Mouse (Mus musculus) lung, embryonic 15.5 days (tissue): ENCODE results near the gene Adgrf3. TPM values are rescaled to one million over a fixed set of nuclear protein-coding genes. Genes with fewer than 3 reads are reported as not detected.
"Not testable (repeated sequence)": the region's sequence is repeated elsewhere in the genome, so short reads cannot be mapped to it uniquely, and the experiment has no call there.

ENCODE experiments used
- ATAC-seq: fragments of 200-750 bp; cut with Nextera tagmentation; 2 replicates; pipeline ENCODE4 v1.8.0; 2017; ENCODE audit warnings: moderate number of reproducible peaks, borderline replicate concordance; ENCODE audit not compliant: low FRiP score, low TSS enrichment; ENCODE audit errors: extremely low read depth
- H3K27ac ChIP-seq: fragments of 300-500 bp; sonication (generic); 2 replicates; pipeline ENCODE4 v1.5.1; 2015; ENCODE audit warnings: moderate library complexity, mild to moderate bottlenecking, inconsistent platforms
- H3K27me3 ChIP-seq: fragments of 300-500 bp; sonication (generic); 2 replicates; pipeline ENCODE4 v1.6.1; 2015; ENCODE audit warnings: inconsistent platforms
- H3K36me3 ChIP-seq: fragments of 300-500 bp; sonication (generic); 2 replicates; pipeline ENCODE4 v1.6.1; 2015; ENCODE audit warnings: inconsistent platforms
- H3K4me1 ChIP-seq: fragments of 300-500 bp; sonication (generic); 2 replicates; pipeline ENCODE4 v1.6.1; 2015; ENCODE audit warnings: inconsistent platforms
- H3K4me2 ChIP-seq: fragments of 300-500 bp; sonication (generic); 2 replicates; pipeline ENCODE4 v1.6.1; 2015; ENCODE audit warnings: inconsistent platforms, mild to moderate bottlenecking, moderate library complexity
- H3K4me3 ChIP-seq: fragments of 300-500 bp; sonication (generic); 2 replicates; pipeline ENCODE4 v1.5.1; 2015; ENCODE audit warnings: mild to moderate bottlenecking, inconsistent platforms
- H3K9ac ChIP-seq: fragments of 300-500 bp; sonication (generic); 2 replicates; pipeline ENCODE4 v1.6.1; 2015; ENCODE audit warnings: inconsistent platforms
- H3K9me3 ChIP-seq: fragments of 300-500 bp; sonication (generic); 2 replicates; pipeline ENCODE4 v1.6.1; 2016; ENCODE audit warnings: inconsistent platforms
- WGBS: fragments of 180-500 bp; shearing (Covaris S2); methylation state at CpG from one replicate; pipeline ENCODE4 v1.1.7; 2015; 5-methylcytosine and 5-hydroxymethylcytosine counted together
- polyA plus RNA-seq: library from polyadenylated mRNA; unstranded; fragments of >200 nt; fragmentation: Nextera tagmentation; extraction: Ambion mirVana; gene quantifications from 2 replicates; pipeline ENCODE4 v1.2.1, GENCODE M21; 2015

The Adgrf3 gene
- polyA plus RNA-seq, 1 experiment from 2014 or later: 0.22 TPM

DNA sequence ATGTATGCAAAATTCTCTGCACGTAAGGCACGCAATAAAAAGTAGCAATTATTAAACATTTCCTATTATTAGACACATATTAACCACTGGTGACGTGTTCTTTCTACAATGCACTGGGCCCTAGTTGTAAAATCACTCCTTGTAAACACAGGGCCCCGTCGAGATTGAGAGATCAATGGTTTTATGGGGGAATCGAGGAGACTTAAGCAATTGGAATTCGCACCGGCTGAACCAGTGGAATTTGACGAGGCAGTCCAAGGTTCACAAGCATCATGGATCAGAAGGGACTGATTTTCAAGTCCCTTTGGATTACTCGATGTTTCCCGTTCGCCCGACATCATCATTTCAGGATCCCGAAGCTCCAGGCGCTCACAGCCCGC, 26.4 kb upstream of the Adgrf3 start:
- H3K27me3 ChIP-seq: no peaks in the 10 kb centered on the region
- peak overlapping the region; percentile 53 for H3K9ac ChIP-seq
- H3K9me3 ChIP-seq: no peaks in the 10 kb centered on the region; the same call in 1 of the 2 replicates
- ATAC-seq: no peak
- H3K27ac ChIP-seq: peak overlapping the region; percentile 37; the same call in 1 of the 2 replicates
- 42% methylated on average over 16 of the region's 16 CpGs for WGBS
- peaks cover 21% of the 10 kb centered on the region for H3K4me1 ChIP-seq
- peak overlapping the region; percentile 61 for H3K4me3 ChIP-seq
- peak overlapping the region; percentile 61 for H3K4me2 ChIP-seq
- H3K36me3 ChIP-seq: peaks cover 5% of the 10 kb centered on the region; the same call in 1 of the 2 replicates

DNA sequence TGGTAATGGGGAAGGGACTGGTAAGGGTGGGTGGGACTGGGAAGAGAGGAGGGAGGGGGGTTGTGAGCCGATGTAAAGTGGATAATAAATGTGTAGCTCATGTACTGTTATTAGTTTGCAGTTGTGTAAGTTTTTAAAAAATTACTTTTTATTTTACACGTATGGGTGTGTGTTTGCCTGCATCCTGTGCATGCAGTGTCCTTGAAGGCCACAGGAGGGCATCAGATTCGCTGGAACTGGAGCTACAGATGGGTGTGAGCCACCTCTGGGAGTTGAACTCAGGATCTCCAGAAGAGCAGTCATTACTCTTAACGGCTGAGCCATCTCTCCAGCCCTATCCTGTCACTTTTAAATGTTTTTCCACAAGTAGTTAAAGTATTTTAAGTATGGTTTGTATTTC, 25.4 kb upstream of the Adgrf3 start:
- Histone ChIP-seq H3K4me1 (peaks cover 21% of the 10 kb centered on the region), H3K4me3 (no peak overlapping the region), H3K9me3 (no peaks in the 10 kb centered on the region; the same call in 1 of the 2 replicates), H3K9ac (no peak overlapping the region), H3K27me3 (no peaks in the 10 kb centered on the region), H3K27ac (no peak overlapping the region), H3K36me3 (peaks cover 5% of the 10 kb centered on the region; the same call in 1 of the 2 replicates), H3K4me2 (no peak overlapping the region)
- no peak for ATAC-seq
- 76% methylated on average over 4 of the region's 4 CpGs for WGBS

DNA sequence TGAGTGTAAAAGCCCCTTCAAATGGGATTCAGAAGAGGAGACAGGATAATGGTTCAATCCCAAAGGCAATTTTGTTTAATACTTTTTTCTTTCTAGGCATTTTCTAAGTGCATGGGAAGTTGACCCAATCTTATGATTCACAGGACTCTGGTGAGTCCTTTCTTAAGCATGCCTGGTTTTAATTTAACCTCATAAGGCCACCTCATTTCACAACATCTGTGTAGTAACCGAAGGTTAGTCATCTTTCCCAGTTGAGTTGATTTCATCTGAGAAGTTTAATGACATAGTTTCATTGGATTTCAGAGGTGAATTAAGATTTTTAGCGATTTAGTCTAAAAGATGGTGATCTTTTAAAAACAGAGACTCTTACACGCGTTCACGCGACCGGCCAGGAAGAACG, 17.2 kb upstream of the Adgrf3 start:
- H3K9me3 ChIP-seq: no peaks in the 10 kb centered on the region
- H3K4me2 ChIP-seq: no peak overlapping the region
- no peak overlapping the region for H3K4me3 ChIP-seq
- no peaks in the 10 kb centered on the region for H3K4me1 ChIP-seq
- 96% methylated on average over 8 of the region's 8 CpGs for whole genome bisulfite sequencing
- no peak overlapping the region for H3K9ac ChIP-seq
- H3K27ac ChIP-seq: no peak overlapping the region
- ATAC-seq: no peak
- H3K27me3 ChIP-seq: no peaks in the 10 kb centered on the region
- H3K36me3 ChIP-seq: peaks cover 3% of the 10 kb centered on the region; the same call in 1 of the 2 replicates

DNA sequence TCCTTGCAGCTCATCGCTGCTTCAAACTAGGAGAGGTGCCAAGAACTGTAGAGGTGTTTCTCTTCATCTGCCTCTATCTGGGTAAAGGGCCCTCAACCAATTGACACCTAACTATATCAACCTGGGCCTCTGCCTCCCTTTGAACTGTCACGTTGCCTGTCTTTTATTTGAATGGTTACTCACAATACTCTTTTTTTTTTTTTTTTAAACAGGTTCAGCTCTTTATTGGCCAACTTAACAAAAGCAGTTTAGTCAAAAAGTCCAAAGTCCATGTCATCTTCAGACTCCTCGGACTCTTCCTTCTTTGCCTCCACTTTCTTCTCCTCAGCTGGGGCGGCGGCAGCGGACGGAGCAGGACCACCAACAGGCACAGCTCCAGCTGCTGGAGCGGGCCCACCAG, 15.1 kb upstream of the Adgrf3 start:
- 83% methylated on average over 8 of the region's 8 CpGs for WGBS

DNA sequence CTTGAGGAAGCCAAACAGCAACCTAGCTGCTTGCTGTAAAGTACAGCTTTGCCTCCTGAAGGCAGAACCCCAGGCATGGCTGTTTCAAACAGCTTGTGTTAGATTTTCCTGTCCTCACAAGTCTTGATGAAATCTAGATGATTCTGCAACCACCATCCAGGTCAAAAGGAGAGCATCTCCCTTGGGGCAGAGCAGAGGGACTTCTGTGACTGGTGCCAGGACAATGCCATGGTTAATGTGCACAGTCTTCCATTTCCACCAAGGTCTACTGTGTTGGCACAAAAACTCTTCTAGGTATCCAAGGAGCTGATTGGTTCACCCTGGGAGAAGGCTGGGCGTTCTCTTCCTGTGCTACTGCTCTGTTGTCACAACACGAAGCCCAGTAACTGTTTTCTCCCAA, 14.2 kb upstream of the Adgrf3 start:
- H3K27ac ChIP-seq: no peak overlapping the region
- H3K4me3 ChIP-seq: no peak overlapping the region
- no peak overlapping the region for H3K9ac ChIP-seq
- no peak overlapping the region for H3K4me2 ChIP-seq
- no peaks in the 10 kb centered on the region for H3K27me3 ChIP-seq
- 73% methylated on average over 2 of the region's 2 CpGs for WGBS
- H3K9me3 ChIP-seq: no peaks in the 10 kb centered on the region
- H3K36me3 ChIP-seq: peaks cover 3% of the 10 kb centered on the region; the same call in 1 of the 2 replicates
- H3K4me1 ChIP-seq: no peaks in the 10 kb centered on the region
- no peak for ATAC-seq

More for the DNA sequence above, 15.1 kb upstream of the Adgrf3 start:
- no peak overlapping the region for H3K4me2 ChIP-seq
- ATAC-seq: no peak
- no peaks in the 10 kb centered on the region for H3K4me1 ChIP-seq
- no peak overlapping the region for H3K27ac ChIP-seq
- H3K27me3 ChIP-seq: no peaks in the 10 kb centered on the region
- no peaks in the 10 kb centered on the region for H3K9me3 ChIP-seq
- H3K4me3 ChIP-seq: no peak overlapping the region
- no peak overlapping the region for H3K9ac ChIP-seq
- H3K36me3 ChIP-seq: peaks cover 3% of the 10 kb centered on the region; the same call in 1 of the 2 replicates

DNA sequence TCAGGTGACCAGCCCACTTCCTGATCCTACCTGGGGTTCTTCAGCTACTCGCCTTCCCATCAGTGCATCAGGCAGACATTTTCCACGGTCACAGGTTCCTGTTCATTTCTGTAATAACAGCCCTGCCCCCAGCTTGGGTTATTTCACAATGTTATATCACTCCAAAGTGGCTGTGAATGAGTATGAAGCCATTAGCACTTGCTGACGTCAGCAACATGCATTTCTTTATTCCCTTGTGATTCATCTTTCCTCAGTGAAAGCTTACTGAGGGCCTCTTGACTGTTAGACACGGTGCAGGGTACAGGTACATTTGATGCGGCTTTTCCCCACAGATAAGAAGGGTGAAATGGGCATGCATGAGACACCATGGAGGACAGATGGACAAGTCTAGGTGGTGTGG, 10.4 kb upstream of the Adgrf3 start:
- H3K4me1 ChIP-seq: no peaks in the 10 kb centered on the region
- no peaks in the 10 kb centered on the region for H3K36me3 ChIP-seq
- WGBS: 53% methylated on average over 5 of the region's 5 CpGs
- no peaks in the 10 kb centered on the region for H3K27me3 ChIP-seq
- H3K4me3 ChIP-seq: no peak overlapping the region
- H3K9me3 ChIP-seq: no peaks in the 10 kb centered on the region
- ATAC-seq: no peak
- H3K4me2 ChIP-seq: no peak overlapping the region
- no peak overlapping the region for H3K9ac ChIP-seq
- H3K27ac ChIP-seq: no peak overlapping the region

DNA sequence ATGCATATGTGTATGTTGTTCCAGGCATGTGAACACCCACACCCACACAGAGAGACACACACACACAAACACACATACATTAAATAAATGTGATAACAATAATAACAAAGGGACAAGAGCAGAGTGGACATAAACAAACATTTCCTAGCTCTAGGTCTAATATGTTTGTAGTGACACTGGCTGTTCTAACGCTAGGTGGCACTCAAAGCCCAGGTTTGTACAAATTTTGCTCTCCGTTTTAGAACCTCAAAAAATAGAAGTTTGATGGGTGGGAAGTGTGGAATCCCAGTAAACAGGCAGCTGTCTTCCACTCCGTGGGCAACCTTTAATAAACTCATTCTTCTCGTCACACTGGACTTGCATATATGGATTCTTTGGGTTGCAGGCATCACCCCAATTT, 9.4 kb upstream of the Adgrf3 start:
- Histone ChIP-seq H3K27me3 (no peaks in the 10 kb centered on the region), H3K9me3 (no peaks in the 10 kb centered on the region), H3K9ac (no peak overlapping the region), H3K4me1 (no peaks in the 10 kb centered on the region), H3K4me3 (no peak overlapping the region), H3K36me3 (no peaks in the 10 kb centered on the region), H3K4me2 (no peak overlapping the region), H3K27ac (no peak overlapping the region)
- 4% methylated on average over 4 of the region's 4 CpGs for WGBS
- no peak for ATAC-seq

DNA sequence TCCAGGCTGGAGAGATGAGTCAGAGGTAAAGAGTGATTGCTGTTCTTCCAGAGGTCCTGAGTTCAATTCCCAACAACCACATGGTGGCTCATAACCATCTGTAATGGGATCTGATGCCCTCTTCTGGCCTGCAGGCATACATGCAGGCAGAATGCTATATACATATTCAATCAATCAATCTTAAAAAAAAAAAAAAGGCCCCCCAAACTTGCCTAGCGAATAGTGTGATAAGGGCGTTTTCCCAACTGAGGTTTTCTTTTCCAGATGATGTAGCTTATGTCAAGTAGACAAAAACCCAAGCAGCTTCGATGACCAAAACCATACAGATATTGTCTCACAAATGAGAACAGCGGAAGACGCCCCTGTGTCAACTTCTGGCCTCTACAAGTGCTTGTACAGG, 5.2 kb upstream of the Adgrf3 start:
- WGBS: 86% methylated on average over 5 of the region's 5 CpGs
- H3K9ac ChIP-seq: not testable (repeated sequence)

DNA sequence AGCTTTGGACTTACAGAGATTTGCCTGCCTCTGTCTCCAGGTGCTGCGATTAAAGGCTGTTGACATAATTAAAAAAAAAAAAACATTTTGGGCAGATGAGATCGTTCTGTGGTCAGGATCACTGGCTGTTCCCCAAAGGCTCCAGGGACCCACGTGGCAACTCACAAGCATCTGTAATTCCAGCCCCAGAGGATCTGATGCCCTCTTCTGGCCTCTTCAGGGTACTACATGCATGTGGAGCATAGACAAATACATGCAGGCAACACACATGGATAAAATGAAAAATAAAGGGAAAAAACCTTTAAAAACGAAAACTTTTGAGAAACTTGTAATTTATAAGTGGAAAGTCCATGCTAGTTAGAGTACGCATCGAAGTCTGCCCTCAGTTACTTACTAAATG, 1.8 kb upstream of the Adgrf3 start:
- no peaks in the 10 kb centered on the region for H3K36me3 ChIP-seq
- no peak overlapping the region for H3K27ac ChIP-seq
- H3K9ac ChIP-seq: no peak overlapping the region
- no peak overlapping the region for H3K4me3 ChIP-seq
- H3K4me2 ChIP-seq: no peak overlapping the region
- no peaks in the 10 kb centered on the region for H3K9me3 ChIP-seq
- no peaks in the 10 kb centered on the region for H3K27me3 ChIP-seq
- WGBS: 69% methylated on average over 6 of the region's 6 CpGs
- H3K4me1 ChIP-seq: 0 out of 2 replicates have a peak, but pooled peaks cover 7% of the 10 kb centered on the region
- no peak for ATAC-seq

More for the DNA sequence above, 5.2 kb upstream of the Adgrf3 start:
- H3K4me1 ChIP-seq, H3K4me3 ChIP-seq, H3K4me2 ChIP-seq, H3K9me3 ChIP-seq, H3K27ac ChIP-seq, ATAC-seq, H3K27me3 ChIP-seq, H3K36me3 ChIP-seq: not testable (repeated sequence)

DNA sequence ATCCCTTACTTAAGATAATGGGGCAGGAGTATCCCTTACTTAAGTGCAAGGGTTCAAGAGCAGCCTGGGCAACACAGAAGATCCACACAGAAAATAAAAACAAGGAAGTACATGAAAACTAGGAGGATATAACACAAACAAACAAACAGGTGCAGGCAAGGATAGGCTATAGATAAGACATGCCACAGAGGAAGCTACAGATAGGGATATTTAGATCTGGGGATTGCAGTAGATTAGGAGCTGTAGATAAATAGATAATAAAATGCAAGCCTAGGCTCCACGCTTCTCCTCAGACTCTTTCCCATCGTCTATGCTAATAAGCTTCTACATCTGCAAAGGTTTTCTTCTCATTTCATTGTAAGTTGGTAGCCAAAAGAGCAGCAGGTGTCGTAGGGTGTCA, 488 bp downstream of the Adgrf3 start:
- no peak overlapping the region for H3K4me3 ChIP-seq
- no peak overlapping the region for H3K9ac ChIP-seq
- no peak overlapping the region for H3K4me2 ChIP-seq
- H3K4me1 ChIP-seq: 0 out of 2 replicates have a peak, but pooled peaks cover 7% of the 10 kb centered on the region
- H3K27ac ChIP-seq: no peak overlapping the region
- H3K27me3 ChIP-seq: no peaks in the 10 kb centered on the region
- no peaks in the 10 kb centered on the region for H3K36me3 ChIP-seq
- no peak for ATAC-seq
- WGBS: 70% methylated on average over 3 of the region's 3 CpGs
- no peaks in the 10 kb centered on the region for H3K9me3 ChIP-seq

DNA sequence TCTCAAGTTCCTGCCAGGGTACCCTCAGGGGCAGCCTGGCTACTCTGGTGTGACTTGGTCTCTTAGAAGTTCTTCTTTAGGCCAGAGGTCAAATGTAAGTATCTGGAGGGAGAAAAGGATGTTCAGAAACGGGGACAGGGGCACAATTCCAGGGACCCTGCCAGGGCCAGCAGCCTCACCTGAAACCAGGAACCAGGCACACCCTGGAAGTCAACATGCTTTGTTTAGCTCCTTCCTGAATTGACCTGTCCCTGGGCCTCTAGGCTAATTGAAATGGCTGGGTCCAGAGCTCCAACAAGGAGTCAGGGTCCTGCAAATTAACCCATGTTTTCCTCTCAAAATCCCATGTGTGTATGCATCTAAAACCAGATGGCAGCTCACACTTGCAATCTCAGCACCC, 1.1 kb downstream of the Adgrf3 start:
- no peak for ATAC-seq
- H3K9ac ChIP-seq: no peak overlapping the region
- WGBS: 41% methylated on average over 1 of the region's 1 CpGs
- H3K9me3 ChIP-seq: no peaks in the 10 kb centered on the region
- H3K36me3 ChIP-seq: no peaks in the 10 kb centered on the region
- H3K27me3 ChIP-seq: no peaks in the 10 kb centered on the region
- no peak overlapping the region for H3K4me3 ChIP-seq
- H3K4me1 ChIP-seq: 0 out of 2 replicates have a peak, but pooled peaks cover 7% of the 10 kb centered on the region
- H3K4me2 ChIP-seq: no peak overlapping the region
- no peak overlapping the region for H3K27ac ChIP-seq

DNA sequence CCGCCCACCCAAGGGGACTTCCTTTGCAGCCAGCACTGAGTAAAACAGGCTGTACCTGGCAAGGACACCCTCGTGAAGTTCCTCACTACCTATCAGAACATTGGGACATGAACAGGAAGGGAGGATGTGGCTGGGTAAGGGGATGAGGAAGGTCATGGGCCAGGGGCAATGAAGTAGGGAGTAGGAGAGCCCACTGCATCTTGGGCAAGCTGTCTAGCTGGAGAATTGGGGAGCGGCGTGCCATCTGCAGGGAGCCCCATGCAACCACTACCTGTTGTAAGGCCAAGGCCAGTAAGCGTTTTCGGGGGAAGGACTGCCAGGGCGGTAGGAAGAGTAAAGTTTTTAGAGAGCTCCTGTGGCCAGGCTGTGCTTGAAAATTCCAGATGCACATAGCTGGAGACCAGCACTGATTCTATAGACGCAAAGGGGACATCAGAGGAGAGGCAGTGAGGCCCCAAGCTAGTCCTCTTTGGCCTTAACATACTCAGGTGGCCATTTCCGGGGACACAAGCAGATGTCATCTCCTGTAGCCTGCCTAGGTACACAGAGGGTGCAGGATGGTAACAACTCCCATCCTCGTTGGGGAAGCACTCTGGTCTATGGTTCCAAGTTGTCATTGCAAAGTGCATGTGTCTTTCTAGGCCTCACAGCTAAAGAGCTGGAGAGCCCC, 2.2 kb downstream of the Adgrf3 start:
- Histone ChIP-seq H3K4me1 (0 out of 2 replicates have a peak, but pooled peaks cover 7% of the 10 kb centered on the region), H3K27ac (no peak overlapping the region), H3K4me2 (no peak overlapping the region), H3K9ac (no peak overlapping the region), H3K4me3 (no peak overlapping the region), H3K27me3 (no peaks in the 10 kb centered on the region), H3K9me3 (no peaks in the 10 kb centered on the region), H3K36me3 (no peaks in the 10 kb centered on the region)
- ATAC-seq: no peak
- 75% methylated on average over 10 of the region's 10 CpGs for WGBS
